Mouse (Mus musculus): ENCODE measurements around the gene Rnf220.

DNA sequence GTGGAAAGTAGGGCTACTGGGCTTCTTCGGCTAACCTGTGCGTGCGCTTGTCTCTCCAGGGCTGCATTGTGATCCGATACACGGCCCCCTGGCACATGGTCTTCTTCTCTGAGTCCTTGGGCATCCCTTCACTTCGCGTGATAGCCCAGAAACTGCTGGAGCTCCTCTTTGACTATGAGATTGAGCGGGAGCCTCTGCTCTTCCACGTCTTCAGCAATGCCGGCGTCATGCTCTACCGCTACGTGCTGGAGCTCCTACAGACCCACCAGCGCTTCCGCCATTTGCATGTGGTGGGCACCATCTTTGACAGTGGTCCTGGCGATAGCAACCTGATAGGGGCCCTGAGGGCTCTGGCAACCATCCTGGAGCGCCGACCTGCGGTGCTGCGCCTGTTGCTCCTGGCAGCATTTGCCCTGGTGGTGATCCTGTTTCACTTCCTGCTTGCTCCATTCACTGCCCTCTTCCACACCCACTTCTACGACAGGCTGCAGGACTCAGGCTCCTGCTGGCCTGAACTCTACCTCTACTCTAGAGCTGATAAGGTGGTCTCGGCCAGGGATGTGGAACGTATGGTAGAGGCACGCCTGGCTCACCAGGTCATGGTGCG lies 228.9 kb downstream of the Rnf220 start:
- no peak for TF ChIP-seq CTCF (IDR thresholded peaks at IDR 0.05; ENCODE audit: extremely low read depth, insufficient read depth, insufficient read length, insufficient replicate concordance)
- TF ChIP-seq POLR2A (IDR thresholded peaks at IDR 0.05; ENCODE audit: low read depth, low read length): no peak
